Comparison of ENCODE assay signal across 28 mouse cellular contexts in the genomic region with DNA sequence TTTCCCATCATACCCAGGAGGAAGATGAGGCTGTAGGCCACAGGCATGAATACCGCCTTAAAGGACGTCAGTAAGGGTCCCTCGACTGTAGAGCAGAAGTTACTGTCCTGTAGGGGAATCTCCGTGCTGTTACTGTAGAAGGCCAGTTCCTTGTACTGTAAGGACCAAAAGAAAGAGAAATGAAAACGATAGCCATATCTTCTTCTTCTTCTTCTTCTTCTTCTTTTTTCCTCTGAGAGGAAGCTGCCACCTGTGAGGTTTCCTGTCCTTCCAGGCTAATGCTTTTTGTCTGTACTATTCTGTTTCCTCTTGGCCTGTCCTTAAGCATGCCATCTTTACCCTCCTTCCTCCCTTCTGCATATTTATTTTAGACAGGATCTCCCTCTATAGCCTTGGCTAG. TPM values are rescaled to one million over a fixed set of nuclear protein-coding genes. Genes with fewer than 3 reads are reported as not detected.
A peak's percentile ranks its signal among the peaks of the same experiment; 100 is the strongest.
DNase-seq lines count a peak whose midpoint lies in the region; ATAC-seq and TF ChIP-seq lines count a peak whose summit lies in the region.
"Had no signal": no experiment of that assay in that cellular context is flagged by ENCODE, and none has a peak within 500 bp of the region (broad histone marks: within the 10 kb centered on the region; RNA-seq: fewer than 3 reads in every experiment).

No protein-coding gene starts in this region.

- peaks cover 72% of the 10 kb centered on the region for H3K4me1 ChIP-seq in spleen, adult 2 months (ENCODE audit: control insufficient read depth, insufficient read depth, insufficient read length)
- peaks cover 54% of the 10 kb centered on the region for H3K4me1 ChIP-seq in bone marrow macrophage, adult 2 months (ENCODE audit: control insufficient read depth, insufficient read depth, low read length)

- H3K36me3 ChIP-seq in spleen, adult 2 months (ENCODE audit: control insufficient read depth, insufficient read depth, low read length): peaks cover 18% of the 10 kb centered on the region
- H3K36me3 ChIP-seq: hindbrain, embryonic 15.5 days had no signal

- no peaks in the 10 kb centered on the region for H3K27me3 ChIP-seq in spleen, adult 2 months (ENCODE audit: control insufficient read depth, insufficient read depth, low read length)
- H3K27me3 ChIP-seq: heart, embryonic 13.5 days; hindbrain, embryonic 15.5 days; Patski had no signal

- TF ChIP-seq POLR2A in spleen, adult 2 months (IDR thresholded peaks at IDR 0.05; ENCODE audit: low read depth, low read length): no peak
- no peak for TF ChIP-seq POLR2A in bone marrow macrophage, adult 2 months (IDR thresholded peaks at IDR 0.05; ENCODE audit: borderline replicate concordance, low read depth, low read length)

- no peak overlapping the region for H3K4me3 ChIP-seq in spleen, adult 2 months (ENCODE audit: extremely low read depth, insufficient read depth, insufficient read length)
- no peak overlapping the region for H3K4me3 ChIP-seq in bone marrow macrophage, adult 2 months (ENCODE audit: insufficient read depth, low read length)
- H3K4me3 ChIP-seq: forebrain, embryonic 10.5 days; forebrain, embryonic 13.5 days; heart, adult 2 months; heart, embryonic 10.5 days; heart, embryonic 13.5 days; hindbrain, embryonic 15.5 days had no signal

- 36% methylated on average over 5 of the region's 5 CpGs for WGBS in spleen, adult 2 months

- peak overlapping the region; percentile 70 for H3K27ac ChIP-seq in spleen, adult 2 months (ENCODE audit: insufficient read depth, low read length)
- peak overlapping the region; percentile 48 for H3K27ac ChIP-seq in bone marrow macrophage, adult 2 months (ENCODE audit: insufficient read depth, low read depth, low read length)
- H3K27ac ChIP-seq: forebrain, embryonic 10.5 days; forebrain, embryonic 13.5 days; heart, embryonic 10.5 days; heart, embryonic 13.5 days; hindbrain, embryonic 15.5 days had no signal

- ATAC-seq in megakaryocyte-erythroid progenitor cell, adult 5-6 weeks (replicated peaks; ENCODE audit: low FRiP score, low TSS enrichment, poor library complexity, severe bottlenecking): no peak
- ATAC-seq: forebrain, embryonic 13.5 days; forebrain, embryonic 16.5 days; Patski had no signal

- no peak for TF ChIP-seq CTCF in spleen, adult 2 months (IDR thresholded peaks at IDR 0.05; ENCODE audit: extremely low read depth, insufficient read depth, insufficient read length, insufficient replicate concordance)
- TF ChIP-seq CTCF in bone marrow macrophage, adult 2 months (IDR thresholded peaks at IDR 0.05; ENCODE audit: low read depth, low read length): no peak

- no peak for DNase-seq in spleen, adult 2 months (ENCODE audit: low read depth in 1 of 2, low spot score in 2 of 2)
- no peak for DNase-seq in spleen, postnatal 4 days (ENCODE audit: low spot score in 2 of 2)
- peak; percentile 37 to 38 for DNase-seq in B cell, adult 2 months
- DNase-seq in retina, embryonic 14.5 days (ENCODE audit: low spot score): no peak
- DNase-seq in kidney, adult 18-20 months: no peak
- DNase-seq: adrenal gland, postnatal 10 days; adrenal gland, postnatal 36 days; cerebellum, adult 8-10 months; cerebellum, postnatal 10 days; cerebellum, postnatal 36 days; gastrocnemius, postnatal 36 days; heart, adult 2 months; heart, postnatal 14 days; heart, postnatal 4 days had no signal

RNA-seq across cellular contexts. Expression of a gene that starts 31.5 kb away (rescaled TPM):
- polyA plus RNA-seq in spleen, adult 2 months (2012; rRNA removed): 42.2 and 50.3 TPM in 2 replicates
- 6.7 and 9.5 TPM in 2 replicates for polyA plus RNA-seq in bone marrow macrophage, adult 2 months (2012; ENCODE audit: insufficient read depth, insufficient read length, missing spikeins)
- 4.8 and 5.5 TPM in 2 replicates for total RNA-seq in megakaryocyte-erythroid progenitor cell, adult 5-6 weeks (2014; fragmentation: Nextera tagmentation)
- 0.52 and 3.7 TPM in 2 replicates for total RNA-seq in megakaryocyte-erythroid progenitor cell, adult 5-6 weeks (2017)

RNA-seq across cellular contexts. Expression of a gene that starts 47.5 kb away (rescaled TPM):
- polyA plus RNA-seq in spleen, adult 2 months (2012; rRNA removed): 133 and 154 TPM in 2 replicates
- polyA plus RNA-seq in bone marrow macrophage, adult 2 months (2012; ENCODE audit: insufficient read depth, insufficient read length, missing spikeins): not detected in 2 replicates
- total RNA-seq in megakaryocyte-erythroid progenitor cell, adult 5-6 weeks (2014; fragmentation: Nextera tagmentation): 0.54 and 6.2 TPM in 2 replicates
- total RNA-seq in megakaryocyte-erythroid progenitor cell, adult 5-6 weeks (2017): 0.08 and 1.8 TPM in 2 replicates
- total RNA-seq: adrenal gland, postnatal 36 days; gastrocnemius, adult 8-10 months; gastrocnemius, postnatal 36 days; granulocyte monocyte progenitor cell, adult 5-6 weeks had no signal
- polyA plus RNA-seq: forebrain, embryonic 13.5 days; forebrain, embryonic 16.5 days; heart, embryonic 10.5 days; heart, embryonic 13.5 days; hindbrain, embryonic 15.5 days; Patski had no signal

RNA-seq across cellular contexts. Expression of a gene that starts 59.4 kb away (rescaled TPM):
- polyA plus RNA-seq in spleen, adult 2 months (2012; rRNA removed): not detected in 2 replicates
- polyA plus RNA-seq in bone marrow macrophage, adult 2 months (2012; ENCODE audit: insufficient read depth, insufficient read length, missing spikeins): not detected in 2 replicates
- total RNA-seq in megakaryocyte-erythroid progenitor cell, adult 5-6 weeks (2014; fragmentation: Nextera tagmentation): not detected in 2 replicates
- not detected in 2 replicates for total RNA-seq in megakaryocyte-erythroid progenitor cell, adult 5-6 weeks (2017)
- total RNA-seq: adrenal gland, adult 18-20 months; adrenal gland, postnatal 10 days; adrenal gland, postnatal 36 days; gastrocnemius, postnatal 36 days; granulocyte monocyte progenitor cell, adult 5-6 weeks; heart, adult 2 months; heart, postnatal 14 days; heart, postnatal 4 days had no signal
- polyA plus RNA-seq: brain, embryonic 14.5 days; forebrain, embryonic 10.5 days; forebrain, embryonic 13.5 days; forebrain, embryonic 16.5 days; heart, embryonic 10.5 days; heart, embryonic 13.5 days; heart, embryonic 16.5 days; hindbrain, embryonic 15.5 days; Patski had no signal

Comparison
In these comparisons a context has a peak if more than half of its experiments do, and no peak if none do; other contexts are left out.
1. DNase-seq: peak in B cell, adult 2 months (2 of 2); none in spleen, adult 2 months (0 of 2), spleen, postnatal 4 days (0 of 2), retina, embryonic 14.5 days (single experiment) and kidney, adult 18-20 months (single experiment).
2. RNA of a gene that starts 47.5 kb away (polyA plus RNA-seq): 133 to 154 TPM in spleen, adult 2 months; not detected in bone marrow macrophage, adult 2 months; every median in the first group is over 100 times any median in the second.